Mouse (Mus musculus) left cerebral cortex, adult 2 months (tissue): Measurements from ENCODE around the gene Scfd2. TPM values are rescaled to one million over a fixed set of nuclear protein-coding genes. Genes with fewer than 3 reads are reported as not detected.
A peak's percentile ranks its signal among the peaks of the same experiment; 100 is the strongest.

ENCODE experiments used
- DNase-seq, 2 experiments: peaks; one replicate each; pipeline ENCODE4 v3.0.0; 2021 to 2022; ENCODE audit warnings: low spot score in 2 of 2, mixed read lengths in 1 of 2; ENCODE audit errors: extremely low spot score in 1 of 2
- H3K27ac ChIP-seq: fragments of 200-600 bp; 2 replicates; pipeline ENCODE4 v1.8.1; 2022
- H3K4me3 ChIP-seq: fragments of 200-600 bp; 2 replicates; pipeline ENCODE4 v1.8.1; 2022
- CTCF ChIP-seq: fragments of 200-600 bp; IDR thresholded peaks from 2 replicates; pipeline ENCODE4 v1.8.1; 2022; ENCODE audit warnings: antibody characterized with exemption, mild to moderate bottlenecking, moderate library complexity
- intact Hi-C: fragments of 180-260 bp; cut with DNase I; formaldehyde crosslinking; loops from one replicate; pipeline ENCODE4 v1.15.1; 2025
- total RNA-seq, 2 experiments: library from RNA; stranded (reverse); gene quantifications; 2 replicates each; pipeline ENCODE4 v1.2.3; 2021

Scfd2 gene
- total RNA-seq, 2 experiments from 2014 or later, result 28.4 to 30.5 TPM

DNA sequence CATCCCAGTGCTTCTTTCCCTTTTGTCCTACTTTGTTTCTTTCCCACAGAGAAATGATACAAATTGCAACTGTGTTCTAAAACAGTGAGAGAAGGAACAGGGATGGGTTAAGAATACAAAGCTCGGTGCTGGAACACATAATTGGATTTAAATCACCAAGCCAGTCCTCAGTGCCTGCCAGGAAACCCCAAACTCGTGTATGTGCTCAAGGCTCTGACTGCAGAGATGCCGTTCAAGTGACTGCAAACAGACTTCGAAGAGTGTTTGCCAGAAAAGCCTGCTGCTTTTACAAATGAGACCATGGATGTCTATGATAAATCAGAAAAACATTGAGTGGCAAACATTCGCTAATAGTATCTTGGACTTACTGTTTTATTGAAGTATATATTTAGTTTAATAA, 80.6 kb downstream of the Scfd2 start:
- no peak for DNase-seq
- TF ChIP-seq CTCF, result no peak
- H3K4me3 ChIP-seq, result no peak overlapping the region
- no peak overlapping the region for H3K27ac ChIP-seq
- intact Hi-C loops, result no loop called here

DNA sequence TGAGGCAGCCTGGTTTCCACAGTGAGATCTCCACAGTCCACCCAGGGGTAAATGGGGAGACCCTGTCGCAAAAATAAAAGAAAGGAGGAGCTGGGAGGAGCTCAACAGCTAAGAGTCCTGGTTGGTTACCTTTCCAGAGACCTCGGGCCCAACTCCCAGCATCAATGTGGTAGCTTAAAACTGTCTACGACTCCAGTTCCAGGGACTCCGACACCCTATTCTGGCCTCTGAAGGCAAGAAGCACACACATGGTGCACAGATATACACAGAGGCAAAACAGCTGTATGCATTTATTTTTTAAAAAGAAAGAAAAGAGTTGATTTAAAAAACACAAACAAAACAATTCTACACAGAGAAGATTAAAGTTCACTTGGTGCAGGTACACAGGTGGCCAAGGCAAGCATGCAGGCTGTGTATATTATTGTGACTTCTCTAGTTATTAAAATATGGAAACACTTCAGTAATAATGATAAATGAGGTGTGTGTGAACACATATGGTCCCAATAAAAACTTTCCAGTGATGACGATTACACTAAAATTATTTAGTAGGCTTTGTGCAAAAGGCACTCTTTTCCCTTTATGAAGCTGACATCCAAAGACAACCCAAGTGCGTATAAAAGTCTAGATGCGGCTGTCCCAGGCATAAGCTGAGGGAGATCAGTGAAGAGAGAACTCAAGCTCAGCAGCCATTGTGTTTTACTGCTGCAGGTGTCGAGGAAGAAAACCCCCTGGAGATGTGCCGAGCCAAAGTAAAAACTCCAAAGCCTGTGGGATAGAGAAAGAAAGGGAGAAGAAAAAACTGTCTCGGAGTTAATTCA, 83.8 kb downstream of the Scfd2 start:
- H3K27ac ChIP-seq, result no peak overlapping the region
- H3K4me3 ChIP-seq, result no peak overlapping the region
- no peak for TF ChIP-seq CTCF
- no peak for DNase-seq
- intact Hi-C loops, result no loop called here

DNA sequence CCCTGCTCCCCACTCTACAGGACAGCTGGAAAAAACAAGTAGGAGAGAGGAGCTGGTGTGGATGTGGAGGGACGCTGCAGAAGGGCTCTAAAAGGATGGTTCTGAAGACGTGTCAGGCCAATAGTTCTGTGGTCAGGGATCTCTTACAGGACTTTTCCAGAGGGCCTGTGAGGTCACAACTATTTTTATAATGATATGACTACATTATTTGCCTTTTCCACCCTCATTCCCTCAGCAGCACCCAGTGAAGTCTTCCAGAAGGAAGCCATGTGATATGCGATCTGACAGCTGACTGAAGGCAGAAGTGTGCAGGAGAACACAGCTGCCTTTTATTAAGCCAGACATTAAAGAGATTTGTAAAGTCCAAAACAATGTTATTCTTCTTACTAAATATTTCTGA, 85.7 kb downstream of the Scfd2 start:
- intact Hi-C loops, result no loop called here
- TF ChIP-seq CTCF, result no peak

DNA sequence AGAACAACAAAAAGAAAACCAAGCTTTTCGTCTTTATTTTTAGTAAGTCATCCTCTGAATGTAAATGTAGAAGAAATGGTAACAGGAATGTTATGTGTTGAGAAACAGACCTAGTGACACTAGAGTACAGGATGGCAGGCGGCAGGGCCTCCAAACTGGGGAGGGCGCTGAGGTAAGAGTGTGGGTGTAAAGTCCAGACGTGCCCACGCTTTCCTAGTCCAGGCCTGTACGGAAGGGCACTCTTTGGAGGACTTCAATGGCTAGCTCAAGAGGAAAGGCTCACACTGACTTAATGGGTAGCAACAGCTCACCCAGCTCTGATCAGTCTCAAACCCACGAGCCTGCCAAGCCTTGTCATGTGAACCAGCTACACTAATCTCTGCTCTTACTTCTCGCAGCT, 93.2 kb downstream of the Scfd2 start:
- Histone ChIP-seq H3K27ac (no peak overlapping the region), H3K4me3 (no peak overlapping the region)
- no peak for TF ChIP-seq CTCF
- intact Hi-C loops, result loop anchor here (10.0 kb wide), 2 partner anchors 506 to 584 kb away; no protein-coding TSS in a partner anchor
- no peak for DNase-seq

More for the DNA sequence above, 85.7 kb downstream of the Scfd2 start:
- DNase-seq, result no peak
- Histone ChIP-seq H3K27ac (no peak overlapping the region), H3K4me3 (no peak overlapping the region)

DNA sequence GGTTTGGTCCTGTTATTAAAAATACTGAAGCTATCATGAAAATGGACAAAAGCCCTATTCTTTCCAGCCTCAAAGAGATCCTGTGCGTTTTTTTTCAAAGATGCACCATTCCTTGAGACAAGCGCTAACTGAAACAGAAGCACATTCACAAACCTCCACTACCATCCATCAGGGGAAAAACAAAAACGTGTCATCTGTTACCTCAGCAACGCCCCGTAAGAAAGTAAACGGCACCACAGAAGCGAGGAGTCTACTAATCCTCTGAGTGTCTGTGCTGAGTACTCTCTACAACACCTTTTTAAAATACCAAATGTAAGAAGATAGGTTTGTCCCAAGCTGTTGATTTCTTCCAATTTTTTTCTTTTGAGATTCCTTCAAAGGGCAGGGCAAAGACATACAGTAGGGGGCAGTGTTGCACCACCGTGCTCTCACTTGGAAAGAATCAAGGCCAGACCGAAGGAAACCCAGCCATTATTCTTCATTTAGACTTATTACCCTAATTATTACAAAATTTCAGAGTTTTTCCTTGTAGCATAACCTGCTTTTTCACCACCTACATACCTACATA, 97.9 kb downstream of the Scfd2 start:
- no peak overlapping the region for H3K27ac ChIP-seq
- intact Hi-C loops, result loop anchor here (1.0 to 10.0 kb wide), 5 partner anchors 121 to 724 kb away; no protein-coding TSS in a partner anchor
- no peak overlapping the region for H3K4me3 ChIP-seq
- peak; percentile 52 to 67 for DNase-seq
- TF ChIP-seq CTCF, result peak; percentile 84

DNA sequence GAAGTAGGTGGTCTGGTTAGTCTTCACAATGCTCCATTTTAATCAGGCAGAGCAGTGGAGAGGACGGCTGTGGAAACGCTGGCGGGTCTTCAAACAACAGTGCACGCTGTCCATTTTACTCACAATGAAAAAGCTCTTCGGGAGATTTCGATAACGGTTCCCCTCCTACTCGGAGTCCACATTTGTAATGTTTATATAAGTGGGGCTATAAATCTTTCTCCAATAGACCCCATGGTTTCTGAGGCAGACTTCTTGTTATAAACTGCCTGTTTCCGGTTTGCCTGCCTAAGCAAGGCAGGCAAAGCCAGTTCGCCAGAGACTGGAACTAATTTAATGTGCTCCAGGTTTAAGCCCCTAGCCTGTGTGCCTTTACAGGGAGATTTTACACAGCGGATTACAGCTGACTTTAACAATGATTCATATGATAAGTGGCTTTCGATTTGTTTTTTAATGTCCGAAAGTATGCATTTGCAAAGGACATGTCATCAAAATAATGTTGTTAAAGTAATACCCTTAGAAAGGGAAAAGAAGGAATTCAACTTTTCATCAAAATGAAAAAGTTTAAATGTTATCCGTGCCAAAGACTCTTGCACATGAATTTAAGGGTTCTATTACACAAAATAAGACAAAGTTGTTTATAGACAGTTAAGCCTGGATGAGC, 98.5 kb downstream of the Scfd2 start:
- no peak overlapping the region for H3K27ac ChIP-seq
- intact Hi-C loops, result loop anchor here (1.0 to 10.0 kb wide), 5 partner anchors 121 to 724 kb away; no protein-coding TSS in a partner anchor
- no peak overlapping the region for H3K4me3 ChIP-seq
- TF ChIP-seq CTCF, result no peak
- DNase-seq, result no peak

DNA sequence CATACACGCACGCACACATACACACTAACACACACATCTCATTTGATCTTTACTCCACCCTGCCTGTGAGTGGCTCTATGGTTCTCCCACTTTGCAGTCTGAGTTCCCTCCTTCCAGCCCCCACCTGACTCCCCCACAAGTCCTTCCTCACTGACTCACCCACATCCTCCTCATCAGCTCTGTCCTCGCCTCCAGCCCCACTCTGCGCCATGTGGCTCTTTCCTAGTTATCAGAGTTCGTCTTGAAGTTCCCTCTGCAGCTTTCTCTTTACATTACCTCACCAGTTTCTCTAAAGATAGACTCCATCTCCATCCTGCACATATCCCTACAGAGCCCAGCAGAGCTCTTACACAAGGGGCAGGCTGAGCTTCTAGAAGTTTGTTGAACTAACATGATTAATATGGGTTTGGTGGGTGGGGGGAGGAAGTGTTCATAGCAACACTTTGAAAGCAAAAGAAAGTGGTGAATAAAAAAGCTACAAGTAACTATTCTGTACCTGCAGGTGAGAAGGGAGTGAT, 110.9 kb downstream of the Scfd2 start:
- DNase-seq, result no peak
- TF ChIP-seq CTCF, result no peak
- H3K4me3 ChIP-seq, result no peak overlapping the region
- no peak overlapping the region for H3K27ac ChIP-seq
- intact Hi-C loops, result no loop called here

DNA sequence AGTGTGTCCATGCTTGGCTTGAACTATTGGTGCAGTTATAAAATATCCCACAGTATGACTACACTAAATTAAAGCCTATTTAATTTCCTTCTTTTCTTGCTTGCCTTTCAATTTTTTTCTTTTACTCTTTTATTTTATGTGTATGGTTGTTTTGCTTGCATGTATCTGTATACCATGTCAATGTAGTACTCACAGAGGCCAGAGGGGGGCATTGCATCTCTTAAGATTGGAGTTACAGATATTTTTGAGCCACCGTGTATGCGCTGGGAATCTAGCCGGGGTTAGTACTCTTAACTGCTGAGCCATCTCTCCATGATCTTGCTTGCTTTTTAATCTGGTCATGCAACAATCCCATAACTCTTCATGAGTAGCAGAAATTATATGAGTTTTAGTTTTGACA, 119.0 kb downstream of the Scfd2 start:
- intact Hi-C loops, result no loop called here
- no peak; the same call in none of the 2 replicates for TF ChIP-seq CTCF
- no peak for DNase-seq
- H3K27ac ChIP-seq, result no peak overlapping the region
- H3K4me3 ChIP-seq, result no peak overlapping the region

DNA sequence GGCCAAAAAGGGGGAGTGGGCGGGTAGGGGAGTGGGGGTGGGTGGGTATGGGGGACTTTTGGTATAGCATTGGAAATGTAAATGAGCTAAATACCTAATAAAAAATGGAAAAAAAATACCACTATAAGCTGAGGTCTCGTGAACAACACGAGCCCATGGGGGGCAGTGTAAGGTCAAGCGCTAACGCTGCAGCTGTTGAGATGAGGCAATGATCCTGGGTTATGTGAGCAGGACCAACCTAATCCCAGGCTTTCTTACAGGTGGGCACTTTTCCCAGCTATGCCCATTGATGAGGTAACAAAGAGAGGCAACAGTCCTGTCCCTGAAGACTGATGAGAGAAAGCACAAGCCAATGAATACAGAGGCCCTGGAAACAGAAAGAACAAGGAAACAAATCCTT, 126.7 kb downstream of the Scfd2 start:
- no peak for TF ChIP-seq CTCF
- DNase-seq, result no peak
- Histone ChIP-seq H3K4me3 (no peak overlapping the region), H3K27ac (no peak overlapping the region)
- intact Hi-C loops, result no loop called here

DNA sequence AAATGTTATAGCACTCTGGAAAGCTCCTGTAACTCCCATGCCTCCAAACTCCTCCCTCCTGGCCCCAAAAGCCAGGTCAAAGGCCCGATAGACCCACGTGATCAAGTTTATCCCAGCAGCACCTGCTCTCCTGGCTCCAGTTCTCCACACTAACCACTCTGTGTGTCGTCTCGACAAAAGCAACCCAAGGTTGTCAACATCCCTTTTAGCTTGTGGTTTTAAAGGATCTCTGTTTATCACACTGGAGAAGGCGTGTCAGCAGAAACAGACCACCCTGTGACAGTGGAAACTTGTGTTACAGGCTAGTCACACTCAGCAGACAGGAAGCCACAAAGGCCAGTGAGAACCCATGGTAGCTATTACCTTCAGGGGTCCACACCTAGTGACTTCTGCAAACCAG, 127.5 kb downstream of the Scfd2 start:
- DNase-seq, result no peak
- Histone ChIP-seq H3K4me3 (no peak overlapping the region), H3K27ac (no peak overlapping the region)
- intact Hi-C loops, result no loop called here
- TF ChIP-seq CTCF, result no peak

DNA sequence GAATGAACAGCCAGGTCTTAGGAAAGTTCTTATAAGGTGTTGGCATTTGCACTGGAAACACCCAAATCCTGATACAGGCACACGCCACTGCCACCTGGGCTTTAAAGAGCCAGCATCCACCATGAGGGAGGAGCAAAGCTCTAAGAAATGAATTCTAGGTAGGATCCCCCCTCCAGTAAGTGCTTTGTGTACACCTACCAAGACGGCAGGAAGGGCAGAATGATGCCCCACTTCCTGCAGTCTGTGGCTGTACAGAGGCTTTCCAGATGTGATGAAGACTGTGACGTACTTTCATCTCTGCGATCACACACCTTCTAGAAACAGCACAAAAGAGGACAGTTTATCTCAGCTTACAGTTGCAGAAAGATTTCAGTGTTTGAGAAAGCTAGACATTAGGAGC, 128.9 kb downstream of the Scfd2 start:
- DNase-seq, result no peak
- Histone ChIP-seq H3K27ac (no peak overlapping the region), H3K4me3 (no peak overlapping the region)
- TF ChIP-seq CTCF, result no peak
- intact Hi-C loops, result no loop called here

DNA sequence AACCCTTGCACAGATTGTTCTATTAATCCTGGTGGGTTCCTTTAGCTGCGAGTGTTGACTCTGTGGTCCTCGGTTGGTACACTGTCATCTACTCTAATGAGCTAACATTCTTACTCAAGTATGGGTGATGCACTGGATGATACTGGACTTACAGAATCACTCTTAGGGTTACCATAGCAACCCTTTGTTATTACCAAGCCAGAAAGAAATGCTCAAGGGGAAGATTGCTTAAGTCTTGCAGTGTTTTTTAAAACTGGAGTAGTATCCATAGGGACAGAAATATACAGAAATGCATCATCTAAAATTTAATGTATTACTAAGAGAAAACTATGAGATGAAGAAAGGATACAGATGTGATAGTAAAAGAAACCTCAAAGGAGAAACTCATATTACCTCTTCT, 139.8 kb downstream of the Scfd2 start:
- Histone ChIP-seq H3K27ac (no peak overlapping the region), H3K4me3 (no peak overlapping the region)
- intact Hi-C loops, result no loop called here
- no peak for TF ChIP-seq CTCF
- no peak for DNase-seq
